Mouse (Mus musculus) liver, embryonic 11.5 days (tissue): ENCODE measurements at regions not wholly inside any gene's neighbourhood (a gene's known extent, or its start where the extent isn't known, plus 50 kb on each side); places are given as distances from the start of the nearest gene placed in this dataset.
"Not testable (repeated sequence)": the region's sequence is repeated elsewhere in the genome, so short reads cannot be mapped to it uniquely, and the experiment has no call there.

Experiments used
- ATAC-seq: fragments of 200-750 bp; cut with Nextera tagmentation; replicated peaks from 2 replicates; pipeline ENCODE4 v1.8.0; 2017; ENCODE audit warnings: moderate number of reproducible peaks, mild to moderate bottlenecking, moderate TSS enrichment, moderate library complexity; ENCODE audit not compliant: low FRiP score
- DNase-seq: peaks from one replicate; pipeline ENCODE4 v3.0.0-alpha.2; 2017; ENCODE audit warnings: low spot score
- H3K27ac ChIP-seq: fragments of 300-500 bp; sonication (generic); 2 replicates; pipeline ENCODE4 v1.5.1; 2014; ENCODE audit warnings: mild to moderate bottlenecking, low read depth, low read length, control low read depth
- H3K27me3 ChIP-seq: fragments of 300-500 bp; sonication (generic); replicated peaks from 2 replicates; pipeline ENCODE4 v1.6.1; 2014; ENCODE audit warnings: low read length, mixed read lengths; ENCODE audit not compliant: control insufficient read depth, insufficient read depth
- H3K36me3 ChIP-seq: fragments of 300-500 bp; sonication (generic); 2 replicates; pipeline ENCODE4 v1.6.1; 2014; ENCODE audit warnings: mild to moderate bottlenecking, low read length, moderate library complexity, mixed read lengths; ENCODE audit not compliant: control insufficient read depth, insufficient read depth
- H3K4me1 ChIP-seq: fragments of 300-500 bp; sonication (generic); replicated peaks from 2 replicates; pipeline ENCODE4 v1.6.1; 2014; ENCODE audit warnings: low read length, mixed read lengths; ENCODE audit not compliant: control insufficient read depth, insufficient read depth
- H3K4me2 ChIP-seq: fragments of 300-500 bp; sonication (generic); 2 replicates; pipeline ENCODE4 v1.6.1; 2014; ENCODE audit warnings: mild to moderate bottlenecking, control low read depth, moderate library complexity
- H3K4me3 ChIP-seq: fragments of 300-500 bp; sonication (generic); 2 replicates; pipeline ENCODE4 v1.5.1; 2014; ENCODE audit warnings: low read depth, low read length, control low read depth
- H3K9ac ChIP-seq: fragments of 300-500 bp; sonication (generic); 2 replicates; pipeline ENCODE4 v1.6.1; 2014; ENCODE audit warnings: low read depth, low read length, control low read depth
- H3K9me3 ChIP-seq: fragments of 300-500 bp; sonication (generic); 2 replicates; pipeline ENCODE4 v1.6.1; 2016; ENCODE audit warnings: low read length, inconsistent platforms, mixed read lengths; ENCODE audit not compliant: control insufficient read depth
- WGBS: fragments of 180-500 bp; shearing (Covaris S2); extraction: QIAGEN DNeasy Blood & Tissue Kit; methylation state at CpG from one replicate; pipeline ENCODE4 v1.1.7; 2014; 5-methylcytosine and 5-hydroxymethylcytosine counted together

DNA sequence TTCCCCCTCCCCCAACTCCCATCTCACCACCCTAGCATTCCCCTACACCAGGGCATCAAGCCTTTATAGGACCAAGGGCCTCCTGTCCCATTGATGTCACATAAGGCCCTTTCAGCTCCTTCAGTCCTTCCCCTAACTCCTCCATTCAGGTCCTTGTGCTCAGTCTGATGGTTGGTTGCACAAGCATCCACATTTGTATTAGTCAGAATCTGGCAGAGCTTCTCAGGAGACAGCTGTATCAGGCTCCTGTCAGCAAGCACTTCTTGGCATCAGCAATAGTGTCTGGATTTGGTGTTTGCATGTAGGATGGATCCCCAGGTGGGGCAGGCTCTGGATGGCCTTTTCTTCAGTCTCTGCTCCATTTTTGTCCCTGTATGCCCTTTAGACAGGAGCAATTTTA is 237.4 kb upstream of the Slc39a10 start:
- not testable (repeated sequence) for DNase-seq, H3K27ac ChIP-seq, H3K36me3 ChIP-seq, H3K27me3 ChIP-seq, ATAC-seq, H3K4me3 ChIP-seq, H3K4me2 ChIP-seq, H3K4me1 ChIP-seq, H3K9me3 ChIP-seq, H3K9ac ChIP-seq

DNA sequence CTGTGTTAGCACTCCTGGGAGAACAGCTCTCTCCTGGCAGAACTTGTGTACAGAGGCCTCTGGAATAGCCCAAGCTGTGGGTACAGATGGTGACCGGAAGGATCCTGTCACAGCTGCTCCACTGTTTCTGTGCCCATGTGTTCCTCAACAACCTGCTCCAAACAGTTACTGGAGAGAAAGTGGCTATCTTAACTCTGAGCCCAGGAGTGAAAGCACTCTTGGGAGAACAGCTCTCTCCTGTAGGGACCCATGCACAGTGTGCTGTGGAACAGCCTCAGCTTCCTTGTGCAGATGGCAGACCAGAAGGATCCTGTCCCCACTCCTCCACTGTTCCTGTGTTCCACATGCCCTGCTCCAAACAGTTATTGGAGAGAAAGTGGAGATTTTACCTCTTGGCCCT is 227.0 kb upstream of the Slc39a10 start:
- no peak overlapping the region for H3K4me3 ChIP-seq
- H3K27ac ChIP-seq = no peak overlapping the region
- no peak overlapping the region for H3K4me2 ChIP-seq
- no peak overlapping the region for H3K9ac ChIP-seq
- no peaks in the 10 kb centered on the region for H3K9me3 ChIP-seq
- H3K36me3 ChIP-seq = no peaks in the 10 kb centered on the region
- ATAC-seq (no peak), DNase-seq (no peak)
- 79% methylated on average over 1 of the region's 1 CpGs for WGBS
- H3K4me1 ChIP-seq = no peaks in the 10 kb centered on the region
- no peaks in the 10 kb centered on the region for H3K27me3 ChIP-seq

GRCm38 (mm10) chr1:47116681-47117080 is 224.0 kb upstream of the Slc39a10 start:
- H3K4me1 ChIP-seq, H3K27me3 ChIP-seq, H3K9me3 ChIP-seq, H3K4me3 ChIP-seq, H3K4me2 ChIP-seq, H3K27ac ChIP-seq, H3K36me3 ChIP-seq, H3K9ac ChIP-seq, DNase-seq, ATAC-seq: not testable (repeated sequence)
- 88% methylated on average over 4 of the region's 4 CpGs for WGBS

GRCm38 (mm10) chr1:47112494-47112893 is 219.8 kb upstream of the Slc39a10 start:
- no peak overlapping the region for H3K4me2 ChIP-seq
- no peak for DNase-seq

GRCm38 (mm10) chr1:47104055-47104454 is 211.4 kb upstream of the Slc39a10 start:
- Histone ChIP-seq H3K36me3 (no peaks in the 10 kb centered on the region), H3K9me3 (no peaks in the 10 kb centered on the region), H3K9ac (no peak overlapping the region), H3K4me2 (no peak overlapping the region), H3K27ac (no peak overlapping the region), H3K4me3 (no peak overlapping the region), H3K4me1 (no peaks in the 10 kb centered on the region), H3K27me3 (no peaks in the 10 kb centered on the region)
- ATAC-seq = no peak
- 84% methylated on average over 4 of the region's 4 CpGs for WGBS
- no peak for DNase-seq

More at GRCm38 (mm10) chr1:47112494-47112893, 219.8 kb upstream of the Slc39a10 start:
- WGBS = 80% methylated on average over 1 of the region's 1 CpGs
- no peaks in the 10 kb centered on the region for H3K9me3 ChIP-seq
- no peak overlapping the region for H3K4me3 ChIP-seq
- ATAC-seq = no peak
- H3K36me3 ChIP-seq = no peaks in the 10 kb centered on the region
- no peak overlapping the region for H3K9ac ChIP-seq
- no peaks in the 10 kb centered on the region for H3K27me3 ChIP-seq
- no peaks in the 10 kb centered on the region for H3K4me1 ChIP-seq
- H3K27ac ChIP-seq = no peak overlapping the region

GRCm38 (mm10) chr1:47103321-47103988 is 210.8 kb upstream of the Slc39a10 start:
- no peaks in the 10 kb centered on the region for H3K4me1 ChIP-seq
- no peak overlapping the region for H3K4me2 ChIP-seq
- WGBS = 76% methylated on average over 6 of the region's 6 CpGs
- H3K4me3 ChIP-seq = no peak overlapping the region
- no peaks in the 10 kb centered on the region for H3K9me3 ChIP-seq
- no peak overlapping the region for H3K27ac ChIP-seq
- no peak overlapping the region for H3K9ac ChIP-seq
- DNase-seq = no peak
- no peaks in the 10 kb centered on the region for H3K36me3 ChIP-seq
- no peak for ATAC-seq
- no peaks in the 10 kb centered on the region for H3K27me3 ChIP-seq

- WGBS = 75% methylated on average over 7 of the region's 7 CpGs
- no peaks in the 10 kb centered on the region for H3K27me3 ChIP-seq
- H3K36me3 ChIP-seq = no peaks in the 10 kb centered on the region
- H3K4me1 ChIP-seq = no peaks in the 10 kb centered on the region
- no peak overlapping the region for H3K4me3 ChIP-seq
- DNase-seq = no peak
- H3K9ac ChIP-seq = no peak overlapping the region
- no peak for ATAC-seq
- H3K9me3 ChIP-seq = no peaks in the 10 kb centered on the region
- H3K4me2 ChIP-seq = no peak overlapping the region
- H3K27ac ChIP-seq = no peak overlapping the region
Observed at GRCm38 (mm10) chr1:47097084-47097996, 204.7 kb upstream of the Slc39a10 start.

DNA sequence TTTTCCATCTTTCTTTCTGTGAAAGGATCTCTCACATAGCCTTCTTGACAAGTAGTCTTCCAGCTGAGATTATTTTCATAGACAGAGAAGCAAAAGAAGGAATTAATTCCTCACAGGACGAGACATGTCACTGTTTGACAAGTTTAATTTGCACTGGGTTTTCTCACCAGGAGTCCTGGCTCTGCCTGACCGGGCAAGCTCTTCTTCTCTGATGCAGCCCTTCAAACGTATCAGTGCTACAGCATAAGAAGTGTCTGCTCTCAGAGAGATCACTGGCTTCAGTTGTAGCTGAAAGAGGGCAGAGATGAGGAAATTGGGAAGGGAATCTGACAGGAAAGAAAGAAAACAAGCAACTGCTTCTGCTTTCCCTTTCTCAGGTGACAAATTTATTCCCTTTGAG is 201.8 kb upstream of the Slc39a10 start:
- Histone ChIP-seq H3K36me3 (no peaks in the 10 kb centered on the region), H3K4me2 (no peak overlapping the region), H3K27ac (no peak overlapping the region), H3K9ac (no peak overlapping the region), H3K4me1 (no peaks in the 10 kb centered on the region), H3K4me3 (no peak overlapping the region), H3K9me3 (no peaks in the 10 kb centered on the region), H3K27me3 (no peaks in the 10 kb centered on the region)
- WGBS = 36% methylated on average over 3 of the region's 3 CpGs
- DNase-seq = no peak
- ATAC-seq = no peak
